Mouse (Mus musculus) embryo, embryonic 11 days (tissue): ENCODE data around the gene Crisp1.

Experiments
- DNase-seq: peaks from one replicate; pipeline ENCODE4 v3.0.0-alpha.2; 2015

Gene Crisp1

DNA sequence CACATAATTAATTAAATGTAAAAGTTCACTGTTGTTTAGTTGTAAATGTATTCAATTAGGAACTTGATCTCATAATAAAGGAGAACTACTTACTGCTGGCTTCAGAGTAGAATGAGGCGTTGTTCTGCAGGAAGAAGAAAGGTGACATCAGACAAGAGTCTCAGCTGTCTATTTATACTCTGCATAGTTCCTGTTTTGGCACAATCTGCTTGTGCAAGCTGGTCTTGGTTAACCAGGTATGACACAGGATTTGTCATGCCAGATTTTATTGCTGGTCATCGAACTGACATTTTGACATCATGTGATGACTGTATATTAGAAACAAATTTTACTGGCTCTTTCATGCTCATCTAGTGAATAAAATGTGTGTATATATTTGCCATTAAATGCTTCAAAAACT is at the start of gene Crisp1:
Gene Crisp1, minus strand, starts transcription at position 146 of the 400 bp plus-strand sequence.
- DNase-seq, result no peak

DNA sequence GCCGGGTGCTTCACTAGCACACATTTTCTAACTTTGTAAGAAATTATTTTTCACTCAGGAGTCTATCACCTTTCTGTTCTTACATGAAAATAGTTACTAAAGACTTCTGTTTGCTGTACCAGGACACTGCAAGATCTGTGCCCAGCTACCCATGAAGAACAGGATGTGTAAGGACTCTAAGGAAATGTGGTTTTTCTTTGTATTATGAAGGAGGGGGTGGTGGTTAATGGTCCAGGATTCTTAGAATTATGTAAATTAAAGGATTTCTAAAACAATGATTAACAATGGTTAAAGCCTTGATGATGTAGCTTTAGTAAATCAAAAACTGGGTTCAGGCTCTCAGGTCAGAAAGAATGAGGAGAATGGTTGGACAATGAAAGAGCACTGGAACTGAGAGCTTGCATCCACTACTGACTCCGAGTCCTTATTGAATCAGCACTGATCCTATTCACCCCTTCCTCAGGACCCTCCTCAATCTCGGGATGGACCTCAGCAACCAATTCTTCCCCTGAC is 23.5 kb upstream of the Crisp1 start:
- DNase-seq, result no peak

DNA sequence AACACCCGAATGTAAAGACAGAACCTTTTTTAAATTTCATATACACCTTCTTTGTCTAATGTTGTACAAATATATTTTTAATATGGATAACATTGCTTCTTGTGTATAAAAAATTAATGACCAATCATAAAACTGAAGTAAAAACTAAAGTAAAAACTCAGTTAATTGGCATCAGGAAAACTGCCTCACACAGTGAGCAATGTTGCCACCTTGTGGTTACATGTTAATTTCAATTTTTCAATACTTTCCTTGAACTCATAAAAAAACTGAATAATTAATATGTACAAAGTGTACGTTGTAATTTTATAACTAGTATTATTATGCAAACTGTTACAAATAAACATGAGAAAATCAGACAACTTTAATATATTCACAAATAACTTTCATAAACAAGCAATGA is 33.6 kb downstream of the Crisp1 start:
- peak; percentile 14 for DNase-seq

DNA sequence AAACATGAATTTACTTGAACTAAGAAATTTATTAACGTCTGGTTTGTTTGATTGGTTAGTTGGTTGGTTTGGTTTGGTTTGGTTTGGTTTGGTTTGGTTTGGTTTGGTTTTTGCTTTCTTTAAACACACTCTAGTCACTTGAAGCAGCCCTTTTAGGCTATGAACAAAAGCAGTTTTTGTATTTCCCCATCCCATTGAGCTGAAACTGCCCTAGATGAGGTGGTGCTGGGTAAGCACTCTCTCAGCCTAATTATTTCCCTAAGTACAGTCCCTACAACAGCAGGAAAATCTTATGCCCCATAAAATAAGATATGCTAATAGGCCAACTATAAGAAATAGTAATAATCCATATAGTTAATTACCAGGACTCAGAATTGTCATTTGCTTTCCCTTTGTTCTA is 43.5 kb downstream of the Crisp1 start:
- no peak for DNase-seq

- no peak for DNase-seq
Observed at GRCm38 (mm10) chr17:40274906-40275470, 44.0 kb downstream of the Crisp1 start.

- no peak for DNase-seq
Observed at GRCm38 (mm10) chr17:40252487-40252886, 66.5 kb downstream of the Crisp1 start.
